Mouse (Mus musculus): ENCODE data around the gene Josd2.

Gene Josd2

GRCm38 (mm10) chr7:44472558-44472885, 4.7 kb downstream of the Josd2 start:
- no peak for DNase-seq (ENCODE audit: low read depth, low spot score)

- DNase-seq (ENCODE audit: low read depth, low spot score) = no peak
Observed at GRCm38 (mm10) chr7:44472961-44473646, 5.3 kb downstream of the Josd2 start.

- no peak for DNase-seq (ENCODE audit: low read depth, low spot score)
Observed at GRCm38 (mm10) chr7:44474419-44474818, 6.6 kb downstream of the Josd2 start.

GRCm38 (mm10) chr7:44475046-44475614, 7.3 kb downstream of the Josd2 start:
- DNase-seq (ENCODE audit: low read depth, low spot score) = no peak

- DNase-seq (ENCODE audit: low read depth, low spot score) = no peak
Observed at GRCm38 (mm10) chr7:44482836-44483435, 15.2 kb downstream of the Josd2 start.

GRCm38 (mm10) chr7:44484109-44484508, 16.3 kb downstream of the Josd2 start:
- no peak for DNase-seq (ENCODE audit: low read depth, low spot score)

- peak; percentile 61 for DNase-seq (ENCODE audit: low read depth, low spot score)
Observed at GRCm38 (mm10) chr7:44484841-44485571, 17.2 kb downstream of the Josd2 start.

GRCm38 (mm10) chr7:44485572-44486195, 17.9 kb downstream of the Josd2 start:
- no peak for DNase-seq (ENCODE audit: low read depth, low spot score)

GRCm38 (mm10) chr7:44486927-44487575, 19.3 kb downstream of the Josd2 start:
- DNase-seq (ENCODE audit: low read depth, low spot score) = no peak

GRCm38 (mm10) chr7:44487936-44488335, 20.2 kb downstream of the Josd2 start:
- DNase-seq (ENCODE audit: low read depth, low spot score) = no peak

- DNase-seq (ENCODE audit: low read depth, low spot score) = no peak
Observed at GRCm38 (mm10) chr7:44488545-44488944, 20.8 kb downstream of the Josd2 start.

- DNase-seq (ENCODE audit: low read depth, low spot score) = no peak
Observed at GRCm38 (mm10) chr7:44490281-44490680, 22.5 kb downstream of the Josd2 start.

GRCm38 (mm10) chr7:44491391-44491790, 23.6 kb downstream of the Josd2 start:
- no peak for DNase-seq (ENCODE audit: low read depth, low spot score)

- DNase-seq (ENCODE audit: low read depth, low spot score) = no peak
Observed at GRCm38 (mm10) chr7:44492166-44492826, 24.5 kb downstream of the Josd2 start.

- DNase-seq (ENCODE audit: low read depth, low spot score) = no peak
Observed at GRCm38 (mm10) chr7:44494681-44495080, 26.9 kb downstream of the Josd2 start.

- DNase-seq (ENCODE audit: low read depth, low spot score) = no peak
Observed at GRCm38 (mm10) chr7:44495086-44495485, 27.3 kb downstream of the Josd2 start.

- DNase-seq (ENCODE audit: low read depth, low spot score) = peak; percentile 100
Observed at GRCm38 (mm10) chr7:44495992-44496770, 28.4 kb downstream of the Josd2 start, which contains the start of the genes Emc10 and Fam71e1. Gene Emc10, minus strand, starts transcription at chr7:44496529. Gene Fam71e1, plus strand, starts transcription at chr7:44496581.

- no peak for DNase-seq (ENCODE audit: low read depth, low spot score)
Observed at GRCm38 (mm10) chr7:44496771-44497109, 29.0 kb downstream of the Josd2 start.

- DNase-seq (ENCODE audit: low read depth, low spot score) = no peak
Observed at GRCm38 (mm10) chr7:44497361-44498055, 29.7 kb downstream of the Josd2 start.

- DNase-seq (ENCODE audit: low read depth, low spot score) = no peak
Observed at GRCm38 (mm10) chr7:44498922-44499321, 31.1 kb downstream of the Josd2 start.
